Mouse (Mus musculus): Measurements from ENCODE around the gene Rab4a.

DNA sequence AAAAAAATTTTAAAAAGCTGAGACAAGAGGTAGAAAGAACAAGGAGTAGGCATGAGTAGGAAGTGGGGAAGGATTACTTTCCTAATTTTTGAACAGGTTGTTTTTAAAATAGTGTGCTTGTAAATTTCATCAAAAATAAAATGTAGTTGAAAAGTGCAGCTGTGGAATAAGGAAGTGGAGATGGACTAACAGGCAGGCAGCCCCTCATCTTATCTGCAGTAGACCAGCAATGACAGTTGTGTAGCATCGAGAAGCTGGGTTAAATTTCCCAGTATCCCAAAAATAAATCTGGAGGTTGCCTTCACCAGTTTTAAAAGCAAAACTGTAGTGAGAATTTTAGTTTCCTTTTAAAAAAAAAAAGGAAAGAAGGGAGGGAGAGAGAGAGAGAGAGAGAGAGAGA lies 48.5 kb downstream of the Rab4a start:
- TF ChIP-seq POLR2A (IDR thresholded peaks at IDR 0.05; ENCODE audit: insufficient read depth, low read depth, low read length) (no peak), CTCF (IDR thresholded peaks at IDR 0.05; ENCODE audit: insufficient read depth, low read depth, low read length) (no peak)

All from olfactory bulb, adult 2 months (tissue).